Mouse (Mus musculus) cerebellum, adult 2 months (tissue): ENCODE data around the gene Ankfy1.

Experiments
- CTCF ChIP-seq: fragments of 200-500 bp; IDR thresholded peaks from 2 replicates; pipeline ENCODE4 v1.5.1; 2011; ENCODE audit warnings: low read depth, mild to moderate bottlenecking, control low read depth, low read length, moderate library complexity, borderline replicate concordance; ENCODE audit not compliant: insufficient read depth
- POLR2A ChIP-seq: fragments of 200-500 bp; IDR thresholded peaks from 2 replicates; pipeline ENCODE4 v1.6.1; 2011; ENCODE audit warnings: low read length, control low read depth, borderline replicate concordance; ENCODE audit not compliant: insufficient read depth

DNA sequence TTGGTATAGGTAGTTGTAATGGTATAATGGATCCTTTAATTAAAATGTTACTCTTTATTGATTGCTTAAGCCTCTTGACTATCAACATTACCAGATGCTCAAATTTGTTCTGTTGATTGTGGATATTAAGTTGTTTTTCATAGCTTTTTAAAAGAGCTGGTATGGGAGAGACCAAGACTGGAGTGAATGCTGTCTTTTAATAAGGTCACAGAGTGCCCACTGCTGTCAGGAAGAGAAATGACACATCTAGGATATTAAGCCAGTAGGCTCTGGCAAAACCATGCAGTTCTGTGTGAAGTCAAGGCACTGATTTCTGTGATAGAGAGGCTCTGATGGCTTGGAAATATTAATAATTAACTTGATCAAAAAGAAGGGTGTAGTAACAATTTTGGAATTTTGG lies 34.1 kb downstream of the Ankfy1 start:
- TF ChIP-seq CTCF (peak; percentile 42; the same call in 1 of the 2 replicates), POLR2A (no peak)
